Mouse (Mus musculus) embryonic facial prominence, embryonic 10.5 days (tissue): ENCODE results near the gene Krt80. TPM values are rescaled to one million over a fixed set of nuclear protein-coding genes. Genes with fewer than 3 reads are reported as not detected.
A peak's percentile ranks its signal among the peaks of the same experiment; 100 is the strongest.

Source experiments
- DNase-seq: peaks from one replicate; pipeline ENCODE4 v3.0.0-alpha.2; 2017; ENCODE audit warnings: low spot score
- H3K27ac ChIP-seq: fragments of 300-500 bp; sonication (generic); replicated peaks from 2 replicates; pipeline ENCODE4 v1.5.1; 2016; ENCODE audit warnings: mild to moderate bottlenecking
- H3K27me3 ChIP-seq: fragments of 300-500 bp; sonication (generic); replicated peaks from 2 replicates; pipeline ENCODE4 v1.6.1; 2016; ENCODE audit warnings: low read depth, mild to moderate bottlenecking; ENCODE audit not compliant: poor library complexity, severe bottlenecking
- H3K36me3 ChIP-seq: fragments of 300-500 bp; sonication (generic); replicated peaks from 2 replicates; pipeline ENCODE4 v1.6.1; 2016; ENCODE audit warnings: mild to moderate bottlenecking, moderate library complexity
- H3K4me1 ChIP-seq: fragments of 300-500 bp; sonication (generic); 2 replicates; pipeline ENCODE4 v1.6.1; 2016
- H3K4me3 ChIP-seq: fragments of 300-500 bp; sonication (generic); 2 replicates; pipeline ENCODE4 v1.5.1; 2016; ENCODE audit warnings: mild to moderate bottlenecking, moderate library complexity
- H3K9me3 ChIP-seq: fragments of 300-500 bp; sonication (generic); 2 replicates; pipeline ENCODE4 v1.6.1; 2016; ENCODE audit warnings: mild to moderate bottlenecking
- WGBS: fragments of 180-500 bp; shearing (Covaris S2); methylation state at CpG from one replicate; pipeline ENCODE4 v1.1.7; 2016; 5-methylcytosine and 5-hydroxymethylcytosine counted together
- polyA plus RNA-seq: library from polyadenylated mRNA; unstranded; fragments of >200 nt; fragmentation: Nextera tagmentation; extraction: Ambion mirVana; gene quantifications from 2 replicates; pipeline ENCODE4 v1.2.1, GENCODE M21; 2016

The Krt80 gene
- polyA plus RNA-seq, 1 experiment from 2014 or later = 0.16 TPM

GRCm38 (mm10) chr15:101320010-101320617, 49.8 kb downstream of the Krt80 start:
- Histone ChIP-seq H3K9me3 (0 out of 2 replicates have a peak, but pooled peaks cover 2% of the 10 kb centered on the region), H3K27me3 (no peaks in the 10 kb centered on the region; the same call in 1 of the 2 replicates), H3K27ac (no peak overlapping the region), H3K4me1 (peaks cover 49% of the 10 kb centered on the region), H3K36me3 (no peaks in the 10 kb centered on the region), H3K4me3 (no peak overlapping the region)
- DNase-seq = no peak
- WGBS = 92% methylated on average over 6 of the region's 6 CpGs

GRCm38 (mm10) chr15:101318889-101319765, 50.8 kb downstream of the Krt80 start:
- no peak for DNase-seq
- Histone ChIP-seq H3K4me3 (no peak overlapping the region), H3K27ac (peak overlapping the region; percentile 30; the same call in 1 of the 2 replicates), H3K36me3 (no peaks in the 10 kb centered on the region), H3K4me1 (peaks cover 49% of the 10 kb centered on the region), H3K9me3 (0 out of 2 replicates have a peak, but pooled peaks cover 4% of the 10 kb centered on the region), H3K27me3 (no peaks in the 10 kb centered on the region)
- 68% methylated on average over 14 of the region's 14 CpGs for WGBS

GRCm38 (mm10) chr15:101317814-101318500, 52.0 kb downstream of the Krt80 start:
- Histone ChIP-seq H3K27me3 (no peaks in the 10 kb centered on the region), H3K27ac (no peak overlapping the region), H3K4me3 (no peak overlapping the region), H3K36me3 (no peaks in the 10 kb centered on the region), H3K9me3 (0 out of 2 replicates have a peak, but pooled peaks cover 2% of the 10 kb centered on the region), H3K4me1 (peaks cover 49% of the 10 kb centered on the region)
- WGBS = 85% methylated on average over 2 of the region's 2 CpGs
- no peak for DNase-seq

- H3K4me3 ChIP-seq = no peak overlapping the region
- 81% methylated on average over 18 of the region's 18 CpGs for WGBS
- H3K4me1 ChIP-seq = peaks cover 49% of the 10 kb centered on the region
- 0 out of 2 replicates have a peak, but pooled peaks cover 2% of the 10 kb centered on the region for H3K9me3 ChIP-seq
- DNase-seq = no peak
- H3K27me3 ChIP-seq = no peaks in the 10 kb centered on the region
- H3K27ac ChIP-seq = no peak overlapping the region
- H3K36me3 ChIP-seq = no peaks in the 10 kb centered on the region
Measured at GRCm38 (mm10) chr15:101316913-101317813, 52.8 kb downstream of the Krt80 start.

GRCm38 (mm10) chr15:101316279-101316912, 53.6 kb downstream of the Krt80 start:
- WGBS = 72% methylated on average over 13 of the region's 13 CpGs
- H3K9me3 ChIP-seq = 0 out of 2 replicates have a peak, but pooled peaks cover 2% of the 10 kb centered on the region
- H3K27ac ChIP-seq = peak overlapping the region; percentile 55; the same call in 1 of the 2 replicates
- no peaks in the 10 kb centered on the region for H3K36me3 ChIP-seq
- no peak for DNase-seq
- no peaks in the 10 kb centered on the region for H3K27me3 ChIP-seq
- peaks cover 48% of the 10 kb centered on the region for H3K4me1 ChIP-seq
- peak overlapping the region; percentile 41 for H3K4me3 ChIP-seq

GRCm38 (mm10) chr15:101315832-101316231, 54.1 kb downstream of the Krt80 start:
- Histone ChIP-seq H3K27ac (peak overlapping the region; percentile 55; the same call in 1 of the 2 replicates), H3K9me3 (0 out of 2 replicates have a peak, but pooled peaks cover 2% of the 10 kb centered on the region), H3K4me1 (peaks cover 43% of the 10 kb centered on the region), H3K36me3 (no peaks in the 10 kb centered on the region), H3K27me3 (no peaks in the 10 kb centered on the region), H3K4me3 (peak overlapping the region; percentile 41)
- 2% methylated on average over 11 of the region's 11 CpGs for WGBS
- DNase-seq = peak; percentile 90

GRCm38 (mm10) chr15:101315378-101315777, 54.6 kb downstream of the Krt80 start:
- Histone ChIP-seq H3K27ac (0 out of 2 replicates have a peak overlapping the region, but pooled peaks have one; percentile 55), H3K27me3 (no peaks in the 10 kb centered on the region), H3K4me3 (no peak overlapping the region), H3K36me3 (no peaks in the 10 kb centered on the region), H3K9me3 (0 out of 2 replicates have a peak, but pooled peaks cover 2% of the 10 kb centered on the region), H3K4me1 (peaks cover 38% of the 10 kb centered on the region)
- WGBS = 87% methylated on average over 4 of the region's 4 CpGs
- DNase-seq = no peak

GRCm38 (mm10) chr15:101312006-101312405, 58.0 kb downstream of the Krt80 start:
- H3K4me3 ChIP-seq = no peak overlapping the region
- 0 out of 2 replicates have a peak, but pooled peaks cover 2% of the 10 kb centered on the region for H3K9me3 ChIP-seq
- no peak overlapping the region for H3K27ac ChIP-seq
- WGBS = 89% methylated on average over 6 of the region's 6 CpGs
- no peaks in the 10 kb centered on the region for H3K36me3 ChIP-seq
- H3K27me3 ChIP-seq = no peaks in the 10 kb centered on the region
- H3K4me1 ChIP-seq = peaks cover 34% of the 10 kb centered on the region
- DNase-seq = no peak

- DNase-seq = no peak
- no peaks in the 10 kb centered on the region for H3K36me3 ChIP-seq
- H3K9me3 ChIP-seq = 0 out of 2 replicates have a peak, but pooled peaks cover 2% of the 10 kb centered on the region
- 67% methylated on average over 14 of the region's 15 CpGs for WGBS
- H3K27me3 ChIP-seq = no peaks in the 10 kb centered on the region
- H3K27ac ChIP-seq = no peak overlapping the region
- no peak overlapping the region for H3K4me3 ChIP-seq
- H3K4me1 ChIP-seq = peaks cover 27% of the 10 kb centered on the region
Measured at GRCm38 (mm10) chr15:101311087-101311770, 58.7 kb downstream of the Krt80 start.

- WGBS = 39% methylated on average over 5 of the region's 5 CpGs
Measured at GRCm38 (mm10) chr15:101309493-101309892, 60.5 kb downstream of the Krt80 start.

More at GRCm38 (mm10) chr15:101309493-101309892, 60.5 kb downstream of the Krt80 start:
- H3K4me3 ChIP-seq = no peak overlapping the region
- no peaks in the 10 kb centered on the region for H3K9me3 ChIP-seq
- H3K36me3 ChIP-seq = no peaks in the 10 kb centered on the region
- peaks cover 19% of the 10 kb centered on the region for H3K4me1 ChIP-seq
- H3K27ac ChIP-seq = peak overlapping the region; percentile 32; the same call in 1 of the 2 replicates
- DNase-seq = no peak
- H3K27me3 ChIP-seq = no peaks in the 10 kb centered on the region
